Mouse (Mus musculus): ENCODE measurements around the gene Rfc1. TPM values are rescaled to one million over a fixed set of nuclear protein-coding genes. Genes with fewer than 3 reads are reported as not detected.

The Rfc1 gene
- total and polyA plus RNA-seq, 3 experiments: 50.2 to 2,723 (median 51.5) TPM

- Histone ChIP-seq H3K9me3 (replicated peaks; ENCODE audit: insufficient read depth, low read length) (no peaks in the 10 kb centered on the region), H3K4me1 (ENCODE audit: control insufficient read depth in 1 of 2, insufficient read depth in 2 of 2, low read length in 2 of 2) (peaks cover 7 to 11% of the 10 kb centered on the region in 2 experiments; a peak in 3 of 4 replicates), H3K36me3 (ENCODE audit: control insufficient read depth in 1 of 2, insufficient read depth in 2 of 2, low read length in 2 of 2) (peaks cover 13 to 18% of the 10 kb centered on the region in 2 experiments), H3K9ac (ENCODE audit: control insufficient read depth, low read depth, low read length, poor library complexity, severe bottlenecking) (no peak overlapping the region), H3K27me3 (ENCODE audit: control insufficient read depth in 1 of 2, insufficient read depth in 2 of 2, low read length in 2 of 2) (no peaks in the 10 kb centered on the region), H3K79me2 (ENCODE audit: control insufficient read depth, insufficient read depth, low read length, poor library complexity) (no peaks in the 10 kb centered on the region), H3K27ac (ENCODE audit: control insufficient read depth, low read depth, low read length) (no peak overlapping the region), H3K4me3 (ENCODE audit: control insufficient read depth in 1 of 2, insufficient read depth in 1 of 2, low read depth in 2 of 2, low read length in 2 of 2) (no peak overlapping the region)
- DNase-seq (ENCODE audit: low read depth, low spot score): peak; percentile 74
- TF ChIP-seq CTCF (IDR thresholded peaks at IDR 0.05 in 2 of 3, conservative IDR thresholded peaks at IDR 0.05 in 1 of 3; ENCODE audit: control insufficient read depth in 1 of 3, insufficient read depth in 1 of 3, low read depth in 2 of 3, low read length in 3 of 3, poor library complexity in 1 of 3, severe bottlenecking in 1 of 3) (peak; percentile 40 to 61 (median 43)), SMC3 (IDR thresholded peaks at IDR 0.05; ENCODE audit: low read depth, low read length) (0 out of 2 replicates have a peak, but pooled peaks have one; percentile 15), POLR2A (IDR thresholded peaks at IDR 0.05; ENCODE audit: control insufficient read depth in 1 of 2, insufficient read depth in 1 of 2, low read depth in 1 of 2, low read length in 2 of 2, poor library complexity in 1 of 2) (no peak)
Observed at GRCm38 (mm10) chr5:65284171-65284570, 51.3 kb downstream of the Rfc1 start.

GRCm38 (mm10) chr5:65281216-65281615, 54.3 kb downstream of the Rfc1 start:
- H3K36me3 ChIP-seq (ENCODE audit: control insufficient read depth in 1 of 2, insufficient read depth in 2 of 2, low read length in 2 of 2): peaks cover 0 to 16% of the 10 kb centered on the region in 2 experiments; a peak in 2 of 4 replicates
- no peaks in the 10 kb centered on the region for H3K27me3 ChIP-seq (ENCODE audit: control insufficient read depth in 1 of 2, insufficient read depth in 2 of 2, low read length in 2 of 2)
- no peak overlapping the region for H3K9ac ChIP-seq (ENCODE audit: control insufficient read depth, low read depth, low read length, poor library complexity, severe bottlenecking)
- H3K27ac ChIP-seq (ENCODE audit: control insufficient read depth, low read depth, low read length): no peak overlapping the region
- no peak for TF ChIP-seq SIN3A (IDR thresholded peaks at IDR 0.05; ENCODE audit: low read length)
- no peak for TF ChIP-seq GATA1 (IDR thresholded peaks at IDR 0.05; ENCODE audit: low read depth, low read length)
- no peak for TF ChIP-seq CHD1 (IDR thresholded peaks at IDR 0.05; ENCODE audit: low read depth, low read length)
- no peak for TF ChIP-seq KAT2A (conservative IDR thresholded peaks at IDR 0.05; ENCODE audit: low read depth, low read length)
- TF ChIP-seq BHLHE40 (IDR thresholded peaks at IDR 0.05; ENCODE audit: borderline replicate concordance, low read depth, low read length): no peak
- TF ChIP-seq TBP (IDR thresholded peaks at IDR 0.05; ENCODE audit: low read depth, low read length): no peak
- TF ChIP-seq ZC3H11A (IDR thresholded peaks at IDR 0.05; ENCODE audit: low read depth, low read length): no peak
- TF ChIP-seq RAD21 (IDR thresholded peaks at IDR 0.05; ENCODE audit: low read depth, low read length): no peak
- TF ChIP-seq ETS1 (IDR thresholded peaks at IDR 0.05; ENCODE audit: low read depth, low read length): no peak
- TF ChIP-seq MAFK (IDR thresholded peaks at IDR 0.05; ENCODE audit: borderline replicate concordance, low read depth, low read length): no peak
- TF ChIP-seq TAL1 (IDR thresholded peaks at IDR 0.05; ENCODE audit: low read length): no peak
- TF ChIP-seq ELF1 (IDR thresholded peaks at IDR 0.05; ENCODE audit: low read depth, low read length): no peak
- no peak for TF ChIP-seq NELFE (IDR thresholded peaks at IDR 0.05; ENCODE audit: low read depth, low read length)
- no peak overlapping the region for H3K4me3 ChIP-seq (ENCODE audit: control insufficient read depth in 1 of 2, insufficient read depth in 1 of 2, low read depth in 2 of 2, low read length in 2 of 2)
- no peaks in the 10 kb centered on the region for H3K9me3 ChIP-seq (replicated peaks; ENCODE audit: insufficient read depth, low read length)
- H3K79me2 ChIP-seq (ENCODE audit: control insufficient read depth, insufficient read depth, low read length, poor library complexity): no peaks in the 10 kb centered on the region
- H3K4me1 ChIP-seq (ENCODE audit: control insufficient read depth in 1 of 2, insufficient read depth in 2 of 2, low read length in 2 of 2): no peaks in the 10 kb centered on the region
- DNase-seq (ENCODE audit: low read depth, low spot score): no peak
